In the genomic region with DNA sequence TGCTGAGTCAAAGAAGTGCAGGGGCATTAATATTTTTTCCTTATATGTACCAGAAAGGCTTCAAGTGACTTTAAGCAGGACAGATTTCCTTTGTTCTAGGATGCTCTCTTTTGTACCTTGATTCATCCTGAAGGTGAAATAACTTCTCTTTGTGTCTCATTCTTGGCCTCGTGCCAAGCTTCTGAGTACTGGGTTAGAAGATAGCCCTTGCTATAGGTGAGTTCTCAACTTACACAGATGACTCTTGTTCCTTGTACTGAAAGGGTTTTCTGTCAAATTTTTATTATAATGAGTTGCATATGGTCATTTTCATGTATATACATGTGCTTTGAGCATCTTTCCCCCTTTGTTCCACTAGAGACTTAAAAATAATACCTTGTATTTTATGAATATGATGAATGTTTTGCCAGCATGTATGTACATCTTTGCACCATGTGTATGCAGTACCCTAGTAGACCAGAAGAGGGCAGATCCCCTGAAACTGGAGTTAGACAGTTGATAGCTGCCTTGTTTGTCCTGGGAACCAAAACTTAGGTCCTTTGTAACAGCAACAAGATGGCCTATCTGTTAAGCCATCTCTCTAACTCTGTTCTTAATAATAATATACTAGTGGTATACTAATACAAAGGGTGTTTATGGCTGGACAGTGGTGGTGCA, we compare ENCODE assay signal across 9 mouse cellular contexts. TPM values are rescaled to one million over a fixed set of nuclear protein-coding genes. Genes with fewer than 3 reads are reported as not detected.
DNase-seq lines count a peak whose midpoint lies in the region; ATAC-seq lines count a peak whose summit lies in the region.
"Had no signal": no experiment of that assay in that cellular context is flagged by ENCODE, and none has a peak within 500 bp of the region (broad histone marks: within the 10 kb centered on the region; RNA-seq: fewer than 3 reads in every experiment).

No protein-coding gene starts in this region.

- no peaks in the 10 kb centered on the region for H3K9me3 ChIP-seq in kidney, embryonic 15.5 days (replicated peaks)
- H3K9me3 ChIP-seq: embryonic facial prominence, embryonic 15.5 days had no signal

- intact Hi-C loops in gastrocnemius, postnatal 14 days (cut with DNase I; ENCODE audit: low total_unique reads) = no loop called here

- H3K4me2 ChIP-seq in kidney, embryonic 15.5 days = no peak overlapping the region
- H3K4me2 ChIP-seq: embryonic facial prominence, embryonic 15.5 days had no signal

- 81% methylated on average over 1 of the region's 1 CpGs for WGBS in kidney, embryonic 15.5 days

- no peak overlapping the region for H3K27ac ChIP-seq in kidney, embryonic 15.5 days
- H3K27ac ChIP-seq: embryonic facial prominence, embryonic 15.5 days had no signal

- no peak overlapping the region for H3K4me3 ChIP-seq in kidney, embryonic 15.5 days (replicated peaks)
- H3K4me3 ChIP-seq: embryonic facial prominence, embryonic 15.5 days had no signal

- no peaks in the 10 kb centered on the region for H3K4me1 ChIP-seq in kidney, embryonic 15.5 days
- H3K4me1 ChIP-seq: embryonic facial prominence, embryonic 15.5 days had no signal

- peaks cover 77% of the 10 kb centered on the region for H3K36me3 ChIP-seq in kidney, embryonic 15.5 days

- H3K27me3 ChIP-seq in kidney, embryonic 15.5 days = no peaks in the 10 kb centered on the region
- H3K27me3 ChIP-seq: embryonic facial prominence, embryonic 15.5 days had no signal

- DNase-seq in kidney, postnatal 4 days = peak; percentile 14 to 29
- peak; percentile 80 for DNase-seq in ES-CJ7 (ENCODE audit: low read depth, low spot score)
- DNase-seq in naive thymus-derived CD4-positive, alpha-beta T cell, adult 2 months (ENCODE audit: low read depth) = peak; percentile 72
- DNase-seq in ovary, adult 18-20 months (ENCODE audit: low spot score) = no peak
- no peak for DNase-seq in gastrocnemius, postnatal 14 days
- no peak for DNase-seq in adrenal gland, postnatal 25 days

- no peak overlapping the region for H3K9ac ChIP-seq in kidney, embryonic 15.5 days
- H3K9ac ChIP-seq: embryonic facial prominence, embryonic 15.5 days had no signal

- no peak for ATAC-seq in kidney, embryonic 15.5 days (replicated peaks; ENCODE audit: low FRiP score)
- ATAC-seq in common myeloid progenitor, adult 5-6 weeks (replicated peaks; ENCODE audit: low read depth, poor library complexity, severe bottlenecking) = peak; percentile 86

RNA-seq across cellular contexts. Expression of a gene that starts 10.9 kb away (rescaled TPM):
- polyA plus RNA-seq in kidney, embryonic 15.5 days (2015; fragmentation: Nextera tagmentation; extraction: Ambion mirVana) = 15.7 and 16.0 TPM in 2 replicates
- total RNA-seq in common myeloid progenitor, adult 5-6 weeks (2017) = 77.6 and 81.6 TPM in 2 replicates
- 10 to 100 TPM; 46.7 to 49.3 TPM for total RNA-seq in gastrocnemius, postnatal 14 days (2021)
- total RNA-seq in adrenal gland, postnatal 25 days (2021) = 51.5 and 60.6 TPM in 2 replicates

Comparison
In these comparisons a context has a peak if more than half of its experiments do, and no peak if none do; other contexts are left out.
1. DNase-seq: peak in kidney, postnatal 4 days (2 of 2), ES-CJ7 (single experiment) and naive thymus-derived CD4-positive, alpha-beta T cell, adult 2 months (single experiment); none in ovary, adult 18-20 months (single experiment), gastrocnemius, postnatal 14 days (single experiment) and adrenal gland, postnatal 25 days (single experiment).